Mouse (Mus musculus) frontal cortex, postnatal 10 days (tissue): ENCODE data around the gene Sumo1.

Source experiments
- DNase-seq, 2 experiments: peaks; one replicate each; pipeline ENCODE4 v3.0.0; 2022; ENCODE audit warnings: low spot score in 2 of 2, mixed read lengths in 1 of 2

Sumo1 gene

GRCm38 (mm10) chr1:59550996-59551395, 119.6 kb downstream of the Sumo1 start:
- DNase-seq, result no peak

GRCm38 (mm10) chr1:59550227-59550626, 120.4 kb downstream of the Sumo1 start:
- DNase-seq, result no peak

- no peak for DNase-seq
Measured at GRCm38 (mm10) chr1:59549036-59549675, 121.5 kb downstream of the Sumo1 start.

GRCm38 (mm10) chr1:59548486-59548885, 122.1 kb downstream of the Sumo1 start:
- no peak for DNase-seq

- DNase-seq, result no peak
Measured at GRCm38 (mm10) chr1:59543911-59544310, 126.7 kb downstream of the Sumo1 start.

GRCm38 (mm10) chr1:59542231-59542630, 128.4 kb downstream of the Sumo1 start:
- DNase-seq, result no peak

- no peak for DNase-seq
Measured at GRCm38 (mm10) chr1:59541271-59542020, 129.2 kb downstream of the Sumo1 start.

- no peak for DNase-seq
Measured at GRCm38 (mm10) chr1:59540537-59541148, 130.0 kb downstream of the Sumo1 start.

GRCm38 (mm10) chr1:59538381-59538780, 132.3 kb downstream of the Sumo1 start:
- DNase-seq, result no peak
